Mouse (Mus musculus) hindbrain, embryonic 10.5 days (tissue): ENCODE measurements at regions not wholly inside any gene's neighbourhood (a gene's known extent, or its start where the extent isn't known, plus 50 kb on each side); places are given as distances from the start of the nearest gene placed in this dataset.

Experiments
- DNase-seq: peaks from one replicate; pipeline ENCODE4 v3.0.0-alpha.2; 2017; ENCODE audit warnings: low spot score
- H3K27ac ChIP-seq: fragments of 300-500 bp; sonication (generic); 2 replicates; pipeline ENCODE4 v1.5.1; 2016; ENCODE audit warnings: mild to moderate bottlenecking, moderate library complexity
- H3K27me3 ChIP-seq: fragments of 300-500 bp; sonication (generic); 2 replicates; pipeline ENCODE4 v1.6.1; 2016; ENCODE audit warnings: mild to moderate bottlenecking; ENCODE audit not compliant: poor library complexity, insufficient read depth, severe bottlenecking
- H3K36me3 ChIP-seq: fragments of 300-500 bp; sonication (generic); 2 replicates; pipeline ENCODE4 v1.6.1; 2016; ENCODE audit warnings: mild to moderate bottlenecking, moderate library complexity
- H3K4me1 ChIP-seq: fragments of 300-500 bp; sonication (generic); replicated peaks from 2 replicates; pipeline ENCODE4 v1.6.1; 2016; ENCODE audit warnings: mild to moderate bottlenecking
- H3K4me3 ChIP-seq: fragments of 300-500 bp; sonication (generic); 2 replicates; pipeline ENCODE4 v1.5.1; 2016; ENCODE audit warnings: mild to moderate bottlenecking, moderate library complexity
- H3K9me3 ChIP-seq: fragments of 300-500 bp; sonication (generic); 2 replicates; pipeline ENCODE4 v1.6.1; 2016; ENCODE audit warnings: mild to moderate bottlenecking, moderate library complexity
- WGBS: fragments of 180-500 bp; shearing (Covaris S2); methylation state at CpG from one replicate; pipeline ENCODE4 v1.1.7; 2016; 5-methylcytosine and 5-hydroxymethylcytosine counted together

DNA sequence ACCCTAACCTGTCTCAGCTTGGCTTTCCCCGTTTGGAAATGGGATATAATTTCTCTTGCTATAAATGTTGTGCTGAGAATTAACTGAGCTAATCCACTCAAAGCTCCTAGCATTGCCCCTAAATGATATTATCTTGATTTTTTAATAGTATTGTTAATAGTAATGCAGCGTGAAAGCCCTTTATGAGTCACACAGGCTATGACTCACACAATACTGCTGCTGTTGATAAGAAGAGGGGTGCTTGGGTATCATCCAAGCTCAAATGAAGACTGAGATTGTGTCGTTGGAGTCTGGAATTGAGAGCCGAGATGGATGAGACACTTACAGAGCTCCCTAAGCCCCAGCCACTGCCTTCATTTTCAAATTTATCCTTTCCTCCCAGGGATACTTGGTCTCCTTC, 235.2 kb upstream of the Tbc1d5 start:
- H3K4me1 ChIP-seq, result no peaks in the 10 kb centered on the region
- WGBS, result 89% methylated on average over 4 of the region's 4 CpGs
- DNase-seq, result no peak
- H3K27ac ChIP-seq, result no peak overlapping the region
- no peaks in the 10 kb centered on the region for H3K36me3 ChIP-seq
- H3K27me3 ChIP-seq, result no peaks in the 10 kb centered on the region
- H3K9me3 ChIP-seq, result no peaks in the 10 kb centered on the region
- H3K4me3 ChIP-seq, result no peak overlapping the region

DNA sequence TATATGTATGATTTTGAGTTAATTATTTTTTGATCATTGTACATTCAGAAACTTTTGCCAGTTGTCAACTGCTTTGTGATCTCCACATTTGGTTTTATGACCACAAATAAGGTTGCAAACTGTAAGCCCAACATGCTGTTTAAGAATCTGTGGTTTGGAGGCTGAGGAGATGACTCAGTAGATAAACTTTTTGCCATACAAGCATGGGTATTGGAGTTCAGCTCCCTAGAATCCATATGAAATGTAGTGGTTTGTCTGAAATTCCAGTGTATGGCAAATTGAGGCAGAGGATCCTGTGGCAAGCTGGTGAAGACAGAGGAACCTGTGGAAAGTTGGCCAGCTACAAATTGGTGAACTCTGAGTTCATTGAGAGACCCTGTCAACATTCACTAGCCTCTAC, 234.6 kb upstream of the Tbc1d5 start:
- H3K4me1 ChIP-seq, result no peaks in the 10 kb centered on the region
- H3K4me3 ChIP-seq, result no peak overlapping the region
- DNase-seq, result no peak
- no peaks in the 10 kb centered on the region for H3K36me3 ChIP-seq
- no peaks in the 10 kb centered on the region for H3K27me3 ChIP-seq
- H3K9me3 ChIP-seq, result no peaks in the 10 kb centered on the region
- H3K27ac ChIP-seq, result no peak overlapping the region

DNA sequence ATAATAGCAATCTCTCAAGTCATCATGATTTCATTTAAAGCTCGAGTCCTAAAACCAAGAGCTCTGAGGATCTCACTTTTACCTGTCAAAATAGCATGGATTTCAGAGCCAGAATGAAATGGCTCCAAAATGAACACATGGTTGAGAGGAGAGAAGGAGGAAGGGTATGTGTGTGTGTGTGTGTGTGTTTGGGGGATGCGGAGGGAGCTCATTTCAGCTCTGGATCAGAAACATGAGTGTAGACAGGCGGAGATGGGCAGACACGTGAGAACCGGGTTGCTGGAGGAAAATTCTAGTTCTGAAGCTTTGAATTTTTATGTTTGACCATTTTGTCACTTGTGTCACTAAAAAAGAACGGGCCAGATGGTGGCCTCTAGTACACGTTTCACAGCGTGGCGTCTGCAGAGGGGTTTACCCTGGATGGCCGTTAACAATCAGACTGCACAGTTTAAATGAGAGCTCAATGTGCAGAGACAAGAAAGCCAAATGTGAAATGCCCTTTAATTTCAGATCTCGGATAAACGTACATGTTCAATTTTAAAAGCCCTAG, 232.5 kb upstream of the Tbc1d5 start:
- H3K4me3 ChIP-seq, result no peak overlapping the region
- H3K9me3 ChIP-seq, result no peaks in the 10 kb centered on the region
- no peak for DNase-seq
- H3K4me1 ChIP-seq, result no peaks in the 10 kb centered on the region
- 90% methylated on average over 12 of the region's 12 CpGs for WGBS
- H3K27ac ChIP-seq, result no peak overlapping the region
- H3K36me3 ChIP-seq, result no peaks in the 10 kb centered on the region
- H3K27me3 ChIP-seq, result no peaks in the 10 kb centered on the region

DNA sequence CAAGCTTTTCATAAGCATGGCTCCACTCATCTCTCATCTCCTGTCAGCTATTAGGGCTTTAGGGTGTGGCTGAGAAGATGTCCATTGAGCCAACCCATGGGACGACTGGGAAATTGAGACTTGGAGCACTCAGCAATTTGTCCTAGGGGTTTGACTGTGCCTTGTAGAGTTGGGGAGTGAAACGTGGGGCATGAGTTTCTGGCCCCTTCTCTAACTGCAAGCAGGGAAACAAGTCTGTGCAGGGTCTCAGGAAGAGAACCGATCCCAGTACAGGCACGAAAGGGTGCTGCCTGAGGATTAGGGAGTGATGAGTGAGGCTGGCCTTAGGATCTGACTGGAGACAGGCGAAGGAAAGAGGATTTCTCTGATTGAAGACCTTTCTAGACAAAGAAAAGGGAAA, 229.7 kb upstream of the Tbc1d5 start:
- no peak overlapping the region for H3K4me3 ChIP-seq
- 66% methylated on average over 5 of the region's 5 CpGs for WGBS
- H3K27me3 ChIP-seq, result no peaks in the 10 kb centered on the region
- no peak for DNase-seq
- no peaks in the 10 kb centered on the region for H3K36me3 ChIP-seq
- H3K4me1 ChIP-seq, result no peaks in the 10 kb centered on the region
- H3K27ac ChIP-seq, result no peak overlapping the region
- H3K9me3 ChIP-seq, result no peaks in the 10 kb centered on the region

DNA sequence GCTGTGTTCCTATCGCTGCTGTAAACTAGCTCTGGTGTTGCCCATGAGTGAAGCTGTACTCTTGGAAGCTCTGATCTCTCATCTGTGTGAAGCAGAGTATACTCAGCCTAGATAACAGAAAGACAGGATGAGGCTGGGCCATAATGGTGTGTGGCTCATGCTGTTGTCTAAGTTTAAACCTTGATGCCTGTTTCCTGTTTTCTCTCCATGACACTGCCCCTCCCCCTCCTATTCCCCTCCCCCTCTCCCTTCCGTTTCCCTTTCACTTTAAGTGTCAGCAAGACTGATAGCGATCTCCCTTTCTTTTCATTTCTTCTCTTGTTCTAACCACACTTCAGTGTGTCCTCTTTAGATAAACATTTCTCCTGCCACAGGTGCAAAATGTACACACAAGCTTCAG, 229.2 kb upstream of the Tbc1d5 start:
- H3K4me1 ChIP-seq, result no peaks in the 10 kb centered on the region
- no peak overlapping the region for H3K27ac ChIP-seq
- WGBS, result 61% methylated on average over 3 of the region's 3 CpGs
- no peaks in the 10 kb centered on the region for H3K9me3 ChIP-seq
- H3K36me3 ChIP-seq, result no peaks in the 10 kb centered on the region
- no peaks in the 10 kb centered on the region for H3K27me3 ChIP-seq
- no peak overlapping the region for H3K4me3 ChIP-seq
- DNase-seq, result no peak

DNA sequence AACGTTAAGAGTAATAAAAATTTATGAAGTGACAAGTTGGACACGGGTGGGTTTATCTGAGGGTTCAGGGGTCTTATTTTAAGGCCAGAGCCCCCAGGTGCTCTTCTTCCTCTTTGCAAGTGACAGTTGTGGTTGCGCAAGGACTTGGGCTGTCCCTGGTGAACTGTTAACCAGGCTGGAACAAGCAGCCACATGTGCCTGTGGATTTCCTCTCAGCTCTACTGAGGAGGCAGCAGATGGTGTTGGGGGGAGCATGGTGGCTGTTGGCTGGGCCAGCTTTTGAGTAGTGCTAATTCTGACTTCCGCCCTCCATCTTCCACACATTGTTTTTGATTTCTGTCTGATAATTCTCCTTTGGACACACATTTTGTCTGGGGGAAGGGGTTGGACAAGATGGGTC, 227.9 kb upstream of the Tbc1d5 start:
- Histone ChIP-seq H3K9me3 (no peaks in the 10 kb centered on the region), H3K27ac (no peak overlapping the region), H3K27me3 (no peaks in the 10 kb centered on the region), H3K4me3 (no peak overlapping the region), H3K36me3 (no peaks in the 10 kb centered on the region), H3K4me1 (no peaks in the 10 kb centered on the region)
- WGBS, result 88% methylated on average over 4 of the region's 4 CpGs
- DNase-seq, result no peak

DNA sequence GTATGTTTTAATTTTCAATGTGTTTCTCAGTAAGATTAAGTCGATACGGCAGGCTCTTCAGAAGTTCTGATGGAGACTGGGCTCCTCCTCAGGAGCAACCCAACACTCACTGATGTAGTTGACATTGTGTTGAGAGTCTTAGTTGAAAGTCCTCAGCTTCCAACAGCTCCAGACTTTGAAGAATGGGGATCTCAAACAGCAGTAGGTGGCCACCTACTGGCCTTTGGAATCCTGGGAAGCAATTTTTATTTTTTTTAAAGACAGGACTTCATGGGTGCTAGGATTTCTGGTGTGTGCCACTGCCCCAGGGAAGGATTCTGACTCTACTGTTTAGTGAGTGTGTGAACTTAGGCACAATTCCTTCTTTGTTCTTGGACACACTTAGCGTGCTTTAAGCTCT, 225.9 kb upstream of the Tbc1d5 start:
- Histone ChIP-seq H3K27ac (no peak overlapping the region), H3K27me3 (no peaks in the 10 kb centered on the region), H3K4me1 (no peaks in the 10 kb centered on the region), H3K4me3 (no peak overlapping the region), H3K36me3 (no peaks in the 10 kb centered on the region), H3K9me3 (no peaks in the 10 kb centered on the region)
- 85% methylated on average over 3 of the region's 3 CpGs for WGBS
- DNase-seq, result no peak

DNA sequence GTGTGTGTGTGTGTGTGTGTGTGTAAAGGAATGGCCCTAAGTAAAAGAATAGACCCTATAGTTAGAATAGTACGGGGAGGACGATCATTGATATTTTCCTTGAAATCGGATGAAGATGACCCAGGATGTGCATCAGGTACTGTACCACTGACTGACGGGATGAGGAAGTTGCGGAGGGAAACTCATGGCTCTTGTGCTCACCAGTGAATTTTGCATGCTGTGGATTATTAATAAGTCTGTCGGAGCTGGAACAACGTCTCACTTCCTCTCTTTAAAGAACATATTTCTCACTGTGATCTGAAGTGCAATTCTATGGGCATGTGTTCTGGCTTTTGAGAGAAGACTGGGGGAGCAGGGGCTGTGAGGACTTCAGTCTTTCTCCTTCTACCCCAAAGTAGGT, 218.8 kb upstream of the Tbc1d5 start:
- Histone ChIP-seq H3K9me3 (no peaks in the 10 kb centered on the region), H3K4me3 (no peak overlapping the region), H3K4me1 (peaks cover 8% of the 10 kb centered on the region), H3K27me3 (no peaks in the 10 kb centered on the region), H3K27ac (no peak overlapping the region), H3K36me3 (no peaks in the 10 kb centered on the region)
- no peak for DNase-seq
- 91% methylated on average over 7 of the region's 7 CpGs for WGBS

DNA sequence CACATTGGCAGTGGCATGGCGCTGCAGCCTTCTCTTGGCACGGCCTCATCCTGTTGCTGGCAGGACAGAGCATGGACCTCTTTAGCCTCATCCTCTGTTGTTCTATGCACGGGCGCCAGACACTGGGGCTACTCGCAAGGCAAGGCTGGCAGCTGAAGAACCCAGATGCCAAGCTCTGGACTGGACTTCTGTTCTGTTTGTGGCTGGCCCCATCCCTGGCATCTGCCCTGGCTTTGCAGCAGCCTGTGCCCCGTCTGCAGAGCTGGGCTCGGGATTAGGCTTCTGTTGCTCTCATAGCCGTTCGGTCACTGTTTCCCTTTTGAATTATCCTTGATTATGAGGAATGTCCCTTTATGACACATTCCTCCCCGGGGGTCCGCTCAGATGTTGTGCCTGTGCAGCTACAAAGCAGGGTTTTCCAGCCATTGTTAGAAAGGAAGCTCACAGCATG, 214.6 kb upstream of the Tbc1d5 start:
- H3K4me3 ChIP-seq, result no peak overlapping the region
- WGBS, result 64% methylated on average over 11 of the region's 11 CpGs
- H3K4me1 ChIP-seq, result peaks cover 8% of the 10 kb centered on the region
- no peak for DNase-seq
- H3K27ac ChIP-seq, result no peak overlapping the region
- no peaks in the 10 kb centered on the region for H3K36me3 ChIP-seq
- no peaks in the 10 kb centered on the region for H3K27me3 ChIP-seq
- no peaks in the 10 kb centered on the region for H3K9me3 ChIP-seq

DNA sequence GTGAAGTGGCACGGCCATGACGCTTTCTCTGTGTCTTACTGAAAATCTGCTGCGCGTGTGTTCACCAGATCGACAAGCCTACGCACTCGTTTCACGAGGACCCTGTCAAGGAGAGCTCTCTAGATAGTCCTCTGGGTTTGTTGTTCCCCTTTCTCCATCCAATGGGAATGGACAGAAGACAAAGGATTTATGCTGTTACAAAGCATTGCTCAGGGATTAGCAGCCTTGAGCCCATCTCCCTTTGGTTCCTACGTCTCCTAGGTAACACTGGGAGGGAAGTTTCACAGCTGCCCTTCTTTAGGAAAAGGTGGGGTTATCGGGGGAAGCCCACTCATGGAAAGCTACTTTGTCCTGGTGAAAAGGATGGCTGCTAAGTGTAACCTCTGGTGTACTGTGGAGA, 212.7 kb upstream of the Tbc1d5 start:
- Histone ChIP-seq H3K9me3 (no peaks in the 10 kb centered on the region), H3K36me3 (no peaks in the 10 kb centered on the region), H3K4me3 (no peak overlapping the region), H3K4me1 (peaks cover 8% of the 10 kb centered on the region), H3K27me3 (no peaks in the 10 kb centered on the region), H3K27ac (no peak overlapping the region)
- WGBS, result 90% methylated on average over 10 of the region's 10 CpGs
- DNase-seq, result no peak

DNA sequence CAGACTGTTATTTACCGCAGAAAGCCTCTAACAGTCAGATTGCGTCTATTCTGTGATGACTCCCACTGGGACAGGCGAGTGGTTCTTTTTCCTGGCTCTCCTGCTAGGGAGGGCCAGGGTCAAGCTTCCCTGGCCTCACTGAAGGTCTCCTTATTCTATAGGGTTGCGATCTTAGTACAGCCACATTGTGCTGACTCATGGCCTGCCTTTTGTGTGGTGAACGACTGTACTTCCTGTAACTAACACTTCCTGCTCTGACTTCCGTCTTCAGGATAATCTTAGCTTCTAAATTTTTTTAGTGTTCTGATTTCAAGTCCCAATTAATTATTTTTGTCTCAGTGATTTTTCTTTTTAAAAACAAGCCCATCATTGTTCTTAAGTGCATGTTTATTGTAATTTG, 203.4 kb upstream of the Tbc1d5 start:
- Histone ChIP-seq H3K9me3 (no peaks in the 10 kb centered on the region), H3K36me3 (no peaks in the 10 kb centered on the region), H3K4me3 (no peak overlapping the region), H3K27me3 (no peaks in the 10 kb centered on the region), H3K4me1 (no peaks in the 10 kb centered on the region), H3K27ac (no peak overlapping the region)
- DNase-seq, result no peak
- WGBS, result 72% methylated on average over 6 of the region's 6 CpGs

DNA sequence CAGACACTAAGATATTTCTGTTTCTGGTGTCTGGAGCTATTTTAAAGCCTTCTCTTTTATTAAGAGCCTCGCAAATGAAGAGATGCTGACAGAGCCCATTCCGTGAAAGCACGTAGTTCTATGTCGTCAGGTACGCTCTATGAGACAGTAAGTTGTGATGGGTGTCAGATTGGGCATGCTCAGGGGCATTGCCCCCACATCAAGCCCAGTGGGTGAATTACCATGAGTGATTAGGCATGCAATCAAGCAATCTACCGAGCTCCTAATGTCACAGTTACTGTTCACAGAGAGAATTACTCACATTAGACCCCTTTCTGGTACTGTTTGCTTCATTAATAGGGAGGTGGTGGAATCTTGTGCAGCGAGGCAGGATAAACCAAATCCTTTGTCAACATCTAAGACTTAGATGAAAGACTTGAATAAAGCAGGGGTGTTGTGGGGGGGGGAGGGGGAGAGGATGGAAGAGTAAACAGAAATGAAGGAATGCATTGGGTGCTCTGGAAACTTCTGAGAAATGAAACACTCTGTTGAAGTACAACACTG, 192.9 kb upstream of the Tbc1d5 start:
- no peak for DNase-seq
- WGBS, result 67% methylated on average over 7 of the region's 7 CpGs
- Histone ChIP-seq H3K9me3 (no peaks in the 10 kb centered on the region), H3K27ac (no peak overlapping the region), H3K36me3 (no peaks in the 10 kb centered on the region), H3K27me3 (no peaks in the 10 kb centered on the region), H3K4me3 (no peak overlapping the region), H3K4me1 (peaks cover 10% of the 10 kb centered on the region)

DNA sequence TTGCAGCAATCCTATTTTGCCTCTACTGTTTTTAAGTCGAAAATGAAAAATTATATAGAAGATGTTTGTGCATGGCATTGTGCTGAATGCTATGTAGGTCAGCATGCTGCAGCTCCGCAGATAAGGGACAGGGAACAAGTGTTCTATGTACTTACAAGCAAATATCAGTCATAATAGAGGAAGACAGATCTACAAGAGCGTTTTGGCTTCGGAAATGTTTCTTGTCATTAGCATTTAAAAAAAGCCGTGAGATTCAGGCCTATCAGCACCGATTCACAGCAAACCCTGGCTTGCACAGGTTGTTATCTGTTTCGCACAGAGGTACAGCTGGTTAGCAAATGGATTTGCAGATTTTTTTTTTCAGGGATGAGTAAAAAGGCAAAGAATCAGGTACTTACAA, 191.8 kb upstream of the Tbc1d5 start:
- Histone ChIP-seq H3K27me3 (no peaks in the 10 kb centered on the region), H3K36me3 (no peaks in the 10 kb centered on the region), H3K4me3 (no peak overlapping the region), H3K9me3 (no peaks in the 10 kb centered on the region), H3K27ac (no peak overlapping the region), H3K4me1 (peaks cover 10% of the 10 kb centered on the region)
- 89% methylated on average over 7 of the region's 7 CpGs for WGBS
- no peak for DNase-seq

DNA sequence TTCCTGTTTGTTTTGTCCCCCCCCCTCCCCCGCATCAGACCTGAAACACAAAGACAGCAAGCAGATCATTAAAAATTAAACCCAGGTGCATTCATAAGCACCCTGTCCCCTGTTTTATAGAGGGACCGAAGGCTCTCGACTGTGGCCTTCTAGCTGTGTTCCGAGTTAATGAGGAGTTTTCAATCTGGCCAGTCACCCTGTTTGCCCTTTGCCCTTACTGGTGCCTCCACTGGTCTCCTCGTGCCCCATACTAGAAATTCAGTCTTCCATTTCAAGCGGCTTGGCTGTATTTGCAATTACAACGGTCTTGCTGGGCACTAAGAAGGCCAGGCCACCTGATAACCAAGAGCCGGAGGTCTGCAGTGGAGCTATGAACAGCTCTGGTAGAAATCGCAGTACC, 190.9 kb upstream of the Tbc1d5 start:
- no peak overlapping the region for H3K27ac ChIP-seq
- no peaks in the 10 kb centered on the region for H3K36me3 ChIP-seq
- no peak overlapping the region for H3K4me3 ChIP-seq
- WGBS, result 64% methylated on average over 9 of the region's 9 CpGs
- no peak for DNase-seq
- H3K4me1 ChIP-seq, result peaks cover 10% of the 10 kb centered on the region
- no peaks in the 10 kb centered on the region for H3K27me3 ChIP-seq
- no peaks in the 10 kb centered on the region for H3K9me3 ChIP-seq
